Mouse (Mus musculus): ENCODE data around the gene 4930451I11Rik.

4930451I11Rik gene

GRCm38 (mm10) chr7:126799468-126800268 is 31.8 kb downstream of the 4930451I11Rik start:
- no peak for DNase-seq

- peak; percentile 98 to 99 for DNase-seq
Measured at GRCm38 (mm10) chr7:126799050-126799467, 32.4 kb downstream of the 4930451I11Rik start.

GRCm38 (mm10) chr7:126798127-126799049 is 33.1 kb downstream of the 4930451I11Rik start:
- peak; percentile 68 to 72 for DNase-seq

GRCm38 (mm10) chr7:126797411-126798126 is 33.9 kb downstream of the 4930451I11Rik start, which contains the start of gene Fam57b:
Fam57b (plus strand) TSS chr7:126797668.
- peak; percentile 34 to 64 for DNase-seq

- DNase-seq = peak; percentile 25 to 59
Measured at GRCm38 (mm10) chr7:126796350-126796932, 35.0 kb downstream of the 4930451I11Rik start.

GRCm38 (mm10) chr7:126795387-126796317 is 35.8 kb downstream of the 4930451I11Rik start:
- DNase-seq = no peak

- no peak for DNase-seq
Measured at GRCm38 (mm10) chr7:126794271-126794605, 37.2 kb downstream of the 4930451I11Rik start.

GRCm38 (mm10) chr7:126793456-126794270 is 37.8 kb downstream of the 4930451I11Rik start:
- DNase-seq = no peak

GRCm38 (mm10) chr7:126792721-126793443 is 38.6 kb downstream of the 4930451I11Rik start:
- DNase-seq = no peak

- DNase-seq = peak; percentile 98 to 99
Measured at GRCm38 (mm10) chr7:126791851-126792720, 39.4 kb downstream of the 4930451I11Rik start, which contains the start of gene Ppp4c. Ppp4c (minus strand) TSS chr7:126792496.

GRCm38 (mm10) chr7:126789141-126789540 is 42.3 kb downstream of the 4930451I11Rik start:
- DNase-seq = no peak

GRCm38 (mm10) chr7:126786142-126786541 is 45.3 kb downstream of the 4930451I11Rik start:
- DNase-seq = no peak

GRCm38 (mm10) chr7:126785056-126785455 is 46.4 kb downstream of the 4930451I11Rik start:
- DNase-seq = no peak

GRCm38 (mm10) chr7:126784469-126784868 is 47.0 kb downstream of the 4930451I11Rik start:
- DNase-seq = peak in 1 of 2 experiments; percentile 13

GRCm38 (mm10) chr7:126782693-126783092 is 48.7 kb downstream of the 4930451I11Rik start:
- DNase-seq = no peak

GRCm38 (mm10) chr7:126781661-126782370 is 49.6 kb downstream of the 4930451I11Rik start:
- no peak for DNase-seq

GRCm38 (mm10) chr7:126780971-126781635 is 50.3 kb downstream of the 4930451I11Rik start, which contains the start of gene Tbx6:
Tbx6 (plus strand) TSS chr7:126781483.
- DNase-seq = no peak
